Mouse (Mus musculus) ES-Bruce4 (cell line): ENCODE results near the gene 1700021F07Rik.

Experiments used
- CTCF ChIP-seq: IDR thresholded peaks from one replicate; pipeline ENCODE4 v1.8.1; 2011; ENCODE audit warnings: low read depth, low read length
- EP300 ChIP-seq: IDR thresholded peaks from 2 replicates; pipeline ENCODE4 v1.6.1; 2011; ENCODE audit warnings: low read depth, low read length; ENCODE audit not compliant: insufficient read depth
- POLR2A ChIP-seq: IDR thresholded peaks from one replicate; pipeline ENCODE4 v1.8.1; 2011; ENCODE audit warnings: low read length; ENCODE audit not compliant: insufficient read depth

GRCm38 (mm10) chr2:173558754-173559396, 36.5 kb downstream of the 1700021F07Rik start:
- TF ChIP-seq CTCF: no peak
- TF ChIP-seq POLR2A: no peak
- no peak for TF ChIP-seq EP300
